Mouse (Mus musculus): ENCODE results near the gene Ppp1r11. TPM values are rescaled to one million over a fixed set of nuclear protein-coding genes. Genes with fewer than 3 reads are reported as not detected.

The Ppp1r11 gene
- polyA plus RNA-seq, 1 experiment from 2014 or later, result 79.7 TPM

- DNase-seq (ENCODE audit: low spot score) (no peak), ATAC-seq (ENCODE audit: low FRiP score, low TSS enrichment) (no peak)
- Histone ChIP-seq H3K27me3 (ENCODE audit: control insufficient read depth, insufficient read depth, low read length) (no peaks in the 10 kb centered on the region), H3K36me3 (ENCODE audit: control insufficient read depth, insufficient read depth, low read length) (no peaks in the 10 kb centered on the region), H3K9ac (ENCODE audit: low read length) (no peak overlapping the region; the same call in 1 of the 2 replicates), H3K27ac (replicated peaks) (no peak overlapping the region), H3K9me3 (ENCODE audit: control insufficient read depth, low read length) (no peaks in the 10 kb centered on the region), H3K4me2 (replicated peaks; ENCODE audit: low read depth) (no peak overlapping the region), H3K4me3 (ENCODE audit: low read depth, low read length) (no peak overlapping the region), H3K4me1 (replicated peaks; ENCODE audit: control insufficient read depth, insufficient read depth) (no peaks in the 10 kb centered on the region)
- 57% methylated on average over 4 of the region's 4 CpGs for WGBS
- no peak for TF ChIP-seq EP300 (optimal IDR thresholded peaks at IDR 0.05)
- no peak for TF ChIP-seq CTCF (IDR thresholded peaks at IDR 0.05; ENCODE audit: low read depth)
Observed at GRCm38 (mm10) chr17:36923491-36923890, 28.1 kb downstream of the Ppp1r11 start.

DNA sequence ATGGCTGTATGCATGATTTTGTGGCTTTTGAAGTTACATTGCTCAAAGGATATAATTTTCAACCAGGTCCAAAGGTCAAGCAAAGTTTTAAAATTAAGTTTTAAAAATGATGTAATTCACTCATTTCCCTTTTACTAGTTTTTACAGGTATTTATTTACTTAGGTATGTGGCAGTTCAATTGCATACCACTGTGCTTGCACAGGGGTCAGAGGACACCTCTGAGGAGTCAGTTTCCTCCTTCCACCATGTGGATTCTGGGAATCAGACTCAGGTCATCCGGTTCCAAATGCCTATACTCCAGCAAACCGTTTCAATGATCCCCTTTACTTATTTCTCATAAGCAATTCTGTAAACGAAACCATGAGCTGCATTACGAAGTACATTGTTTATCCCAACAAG is 28.8 kb downstream of the Ppp1r11 start:
- no peak overlapping the region for H3K27ac ChIP-seq (replicated peaks)
- DNase-seq (ENCODE audit: low spot score) (no peak), ATAC-seq (ENCODE audit: low FRiP score, low TSS enrichment) (no peak)
- 71% methylated on average over 4 of the region's 4 CpGs for WGBS
- H3K9ac ChIP-seq (ENCODE audit: low read length), result no peak overlapping the region
- H3K4me2 ChIP-seq (replicated peaks; ENCODE audit: low read depth), result no peak overlapping the region
- H3K36me3 ChIP-seq (ENCODE audit: control insufficient read depth, insufficient read depth, low read length), result no peaks in the 10 kb centered on the region
- no peaks in the 10 kb centered on the region for H3K9me3 ChIP-seq (ENCODE audit: control insufficient read depth, low read length)
- H3K27me3 ChIP-seq (ENCODE audit: control insufficient read depth, insufficient read depth, low read length), result no peaks in the 10 kb centered on the region
- no peak overlapping the region for H3K4me3 ChIP-seq (ENCODE audit: low read depth, low read length)
- no peaks in the 10 kb centered on the region for H3K4me1 ChIP-seq (replicated peaks; ENCODE audit: control insufficient read depth, insufficient read depth)
- TF ChIP-seq CTCF (IDR thresholded peaks at IDR 0.05; ENCODE audit: low read depth), result no peak
- no peak for TF ChIP-seq EP300 (optimal IDR thresholded peaks at IDR 0.05)

- H3K9me3 ChIP-seq (ENCODE audit: control insufficient read depth, low read length), result no peaks in the 10 kb centered on the region
- TF ChIP-seq EP300 (optimal IDR thresholded peaks at IDR 0.05) (no peak), CTCF (IDR thresholded peaks at IDR 0.05; ENCODE audit: low read depth) (no peak)
- DNase-seq (ENCODE audit: low spot score) (peak; percentile 56), ATAC-seq (ENCODE audit: low FRiP score, low TSS enrichment) (peak; percentile 88)
- no peak overlapping the region for H3K27ac ChIP-seq (replicated peaks)
- H3K36me3 ChIP-seq (ENCODE audit: control insufficient read depth, insufficient read depth, low read length), result no peaks in the 10 kb centered on the region
- 41% methylated on average over 15 of the region's 15 CpGs for WGBS
- no peak overlapping the region for H3K4me3 ChIP-seq (ENCODE audit: low read depth, low read length)
- no peaks in the 10 kb centered on the region for H3K4me1 ChIP-seq (replicated peaks; ENCODE audit: control insufficient read depth, insufficient read depth)
- no peak overlapping the region for H3K9ac ChIP-seq (ENCODE audit: low read length)
- H3K27me3 ChIP-seq (ENCODE audit: control insufficient read depth, insufficient read depth, low read length), result no peaks in the 10 kb centered on the region
- H3K4me2 ChIP-seq (replicated peaks; ENCODE audit: low read depth), result no peak overlapping the region
Observed at GRCm38 (mm10) chr17:36920239-36920638, 31.3 kb downstream of the Ppp1r11 start.

- DNase-seq (ENCODE audit: low spot score), result peak; percentile 57
Observed at GRCm38 (mm10) chr17:36915076-36915475, 36.5 kb downstream of the Ppp1r11 start.

GRCm38 (mm10) chr17:36914108-36914507 is 37.4 kb downstream of the Ppp1r11 start:
- ATAC-seq (ENCODE audit: low FRiP score, low TSS enrichment) (0 out of 2 replicates have a peak, but pooled peaks have one; percentile 12), DNase-seq (ENCODE audit: low spot score) (peak; percentile 77)
- 10% methylated on average over 2 of the region's 2 CpGs for WGBS

More at GRCm38 (mm10) chr17:36915076-36915475, 36.5 kb downstream of the Ppp1r11 start:
- H3K4me3 ChIP-seq (ENCODE audit: low read depth, low read length), result no peak overlapping the region
- H3K9ac ChIP-seq (ENCODE audit: low read length), result no peak overlapping the region
- H3K4me2 ChIP-seq (replicated peaks; ENCODE audit: low read depth), result no peak overlapping the region
- H3K36me3 ChIP-seq (ENCODE audit: control insufficient read depth, insufficient read depth, low read length), result no peaks in the 10 kb centered on the region
- WGBS, result 10% methylated on average over 9 of the region's 9 CpGs
- no peaks in the 10 kb centered on the region for H3K27me3 ChIP-seq (ENCODE audit: control insufficient read depth, insufficient read depth, low read length)
- H3K27ac ChIP-seq (replicated peaks), result no peak overlapping the region
- no peaks in the 10 kb centered on the region for H3K4me1 ChIP-seq (replicated peaks; ENCODE audit: control insufficient read depth, insufficient read depth)
- no peaks in the 10 kb centered on the region for H3K9me3 ChIP-seq (ENCODE audit: control insufficient read depth, low read length)
- TF ChIP-seq CTCF (IDR thresholded peaks at IDR 0.05; ENCODE audit: low read depth) (peak; percentile 88), EP300 (optimal IDR thresholded peaks at IDR 0.05) (no peak)
- ATAC-seq (ENCODE audit: low FRiP score, low TSS enrichment), result no peak

DNA sequence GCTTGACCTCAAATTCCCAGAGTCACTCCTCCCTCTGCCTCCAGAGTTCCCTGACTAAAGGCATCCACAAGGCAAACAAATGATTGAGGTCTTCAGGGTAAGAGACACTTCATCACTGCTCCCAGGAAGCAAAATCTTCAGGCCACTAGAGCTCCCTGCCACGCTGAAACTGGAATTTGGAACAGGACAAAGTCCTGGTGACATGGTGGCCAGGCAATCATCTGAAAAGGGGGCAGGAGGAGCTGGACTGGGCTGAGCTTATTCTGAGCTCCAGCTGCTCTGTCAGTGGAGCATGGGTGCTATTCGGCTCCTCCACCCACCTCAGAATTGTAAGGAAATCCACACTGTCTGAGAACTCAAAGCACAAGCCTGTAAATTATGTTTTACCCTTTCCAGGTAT is 39.5 kb downstream of the Ppp1r11 start:
- no peak overlapping the region for H3K9ac ChIP-seq (ENCODE audit: low read length)
- DNase-seq (ENCODE audit: low spot score) (no peak), ATAC-seq (ENCODE audit: low FRiP score, low TSS enrichment) (no peak)
- no peaks in the 10 kb centered on the region for H3K36me3 ChIP-seq (ENCODE audit: control insufficient read depth, insufficient read depth, low read length)
- TF ChIP-seq CTCF (IDR thresholded peaks at IDR 0.05; ENCODE audit: low read depth) (no peak), EP300 (optimal IDR thresholded peaks at IDR 0.05) (no peak)
- H3K4me3 ChIP-seq (ENCODE audit: low read depth, low read length), result no peak overlapping the region
- H3K4me1 ChIP-seq (replicated peaks; ENCODE audit: control insufficient read depth, insufficient read depth), result no peaks in the 10 kb centered on the region
- no peak overlapping the region for H3K27ac ChIP-seq (replicated peaks)
- no peaks in the 10 kb centered on the region for H3K9me3 ChIP-seq (ENCODE audit: control insufficient read depth, low read length)
- 70% methylated on average over 2 of the region's 2 CpGs for WGBS
- H3K4me2 ChIP-seq (replicated peaks; ENCODE audit: low read depth), result no peak overlapping the region
- no peaks in the 10 kb centered on the region for H3K27me3 ChIP-seq (ENCODE audit: control insufficient read depth, insufficient read depth, low read length)

More at GRCm38 (mm10) chr17:36914108-36914507, 37.4 kb downstream of the Ppp1r11 start:
- Histone ChIP-seq H3K9ac (ENCODE audit: low read length) (no peak overlapping the region), H3K27me3 (ENCODE audit: control insufficient read depth, insufficient read depth, low read length) (no peaks in the 10 kb centered on the region), H3K27ac (replicated peaks) (no peak overlapping the region), H3K4me1 (replicated peaks; ENCODE audit: control insufficient read depth, insufficient read depth) (no peaks in the 10 kb centered on the region), H3K4me2 (replicated peaks; ENCODE audit: low read depth) (no peak overlapping the region), H3K36me3 (ENCODE audit: control insufficient read depth, insufficient read depth, low read length) (no peaks in the 10 kb centered on the region), H3K9me3 (ENCODE audit: control insufficient read depth, low read length) (no peaks in the 10 kb centered on the region), H3K4me3 (ENCODE audit: low read depth, low read length) (no peak overlapping the region)
- no peak for TF ChIP-seq EP300 (optimal IDR thresholded peaks at IDR 0.05)
- TF ChIP-seq CTCF (IDR thresholded peaks at IDR 0.05; ENCODE audit: low read depth), result peak; percentile 85

All from stomach, postnatal 0 days (tissue).